Mouse (Mus musculus) heart, postnatal 0 days (tissue): Measurements from ENCODE around the gene Pold4. TPM values are rescaled to one million over a fixed set of nuclear protein-coding genes. Genes with fewer than 3 reads are reported as not detected.
A peak's percentile ranks its signal among the peaks of the same experiment; 100 is the strongest.

ENCODE experiments used
- ATAC-seq: fragments of 200-750 bp; cut with Nextera tagmentation; 2 replicates; pipeline ENCODE4 v1.8.0; 2017; ENCODE audit warnings: low read depth, moderate number of reproducible peaks, moderate library complexity; ENCODE audit not compliant: insufficient read depth
- DNase-seq: peaks from one replicate; pipeline ENCODE4 v3.0.0-alpha.2; 2016; ENCODE audit warnings: low spot score
- H3K27ac ChIP-seq: fragments of 300-500 bp; sonication (generic); 2 replicates; pipeline ENCODE4 v1.5.1; 2014; ENCODE audit warnings: low read depth, mild to moderate bottlenecking
- H3K27me3 ChIP-seq: fragments of 300-500 bp; sonication (generic); 2 replicates; pipeline ENCODE4 v1.6.1; 2014; ENCODE audit warnings: low read length, mixed read lengths; ENCODE audit not compliant: control insufficient read depth, insufficient read depth
- H3K36me3 ChIP-seq: fragments of 300-500 bp; sonication (generic); replicated peaks from 2 replicates; pipeline ENCODE4 v1.6.1; 2014; ENCODE audit warnings: low read length, mixed read lengths; ENCODE audit not compliant: control insufficient read depth, insufficient read depth
- H3K4me1 ChIP-seq: fragments of 300-500 bp; sonication (generic); 2 replicates; pipeline ENCODE4 v1.6.1; 2014; ENCODE audit warnings: antibody characterized with exemption; ENCODE audit not compliant: control insufficient read depth, insufficient read depth
- H3K4me2 ChIP-seq: fragments of 300-500 bp; sonication (generic); 2 replicates; pipeline ENCODE4 v1.6.1; 2014; ENCODE audit warnings: low read depth, mild to moderate bottlenecking, low read length, moderate library complexity
- H3K4me3 ChIP-seq: fragments of 300-500 bp; sonication (generic); 2 replicates; pipeline ENCODE4 v1.5.1; 2014; ENCODE audit warnings: low read depth, low read length
- H3K9ac ChIP-seq: fragments of 300-500 bp; sonication (generic); replicated peaks from 2 replicates; pipeline ENCODE4 v1.6.1; 2014; ENCODE audit warnings: low read depth, low read length, mixed read lengths
- H3K9me3 ChIP-seq: fragments of 300-500 bp; sonication (generic); replicated peaks from 2 replicates; pipeline ENCODE4 v1.6.1; 2016; ENCODE audit warnings: low read length; ENCODE audit not compliant: control insufficient read depth
- CTCF ChIP-seq: IDR thresholded peaks from 2 replicates; pipeline ENCODE4 v1.5.1; 2016; ENCODE audit warnings: antibody characterized with exemption, control low read depth, low read depth
- EP300 ChIP-seq: IDR thresholded peaks from 2 replicates; pipeline ENCODE4 v1.6.1; 2016; ENCODE audit warnings: antibody characterized with exemption, low read depth
- WGBS: fragments of 180-500 bp; shearing (Covaris S2); extraction: QIAGEN DNeasy Blood & Tissue Kit; methylation state at CpG from one replicate; pipeline ENCODE4 v1.1.7; 2014; 5-methylcytosine and 5-hydroxymethylcytosine counted together
- polyA plus RNA-seq: library from polyadenylated mRNA; unstranded; fragments of >200 nt; fragmentation: Nextera tagmentation; extraction: Ambion mirVana; gene quantifications from 2 replicates; pipeline ENCODE4 v1.2.1, GENCODE M21; 2015
- total RNA-seq: library from RNA; depleted of rRNA; stranded (reverse); fragments of >200 nt; gene quantifications from 2 replicates; pipeline ENCODE4 v1.2.3, GENCODE M21; 2014; ENCODE audit warnings: low replicate concordance

Pold4 gene
- total and polyA plus RNA-seq, 2 experiments from 2014 or later: 23.0 to 30.8 TPM

DNA sequence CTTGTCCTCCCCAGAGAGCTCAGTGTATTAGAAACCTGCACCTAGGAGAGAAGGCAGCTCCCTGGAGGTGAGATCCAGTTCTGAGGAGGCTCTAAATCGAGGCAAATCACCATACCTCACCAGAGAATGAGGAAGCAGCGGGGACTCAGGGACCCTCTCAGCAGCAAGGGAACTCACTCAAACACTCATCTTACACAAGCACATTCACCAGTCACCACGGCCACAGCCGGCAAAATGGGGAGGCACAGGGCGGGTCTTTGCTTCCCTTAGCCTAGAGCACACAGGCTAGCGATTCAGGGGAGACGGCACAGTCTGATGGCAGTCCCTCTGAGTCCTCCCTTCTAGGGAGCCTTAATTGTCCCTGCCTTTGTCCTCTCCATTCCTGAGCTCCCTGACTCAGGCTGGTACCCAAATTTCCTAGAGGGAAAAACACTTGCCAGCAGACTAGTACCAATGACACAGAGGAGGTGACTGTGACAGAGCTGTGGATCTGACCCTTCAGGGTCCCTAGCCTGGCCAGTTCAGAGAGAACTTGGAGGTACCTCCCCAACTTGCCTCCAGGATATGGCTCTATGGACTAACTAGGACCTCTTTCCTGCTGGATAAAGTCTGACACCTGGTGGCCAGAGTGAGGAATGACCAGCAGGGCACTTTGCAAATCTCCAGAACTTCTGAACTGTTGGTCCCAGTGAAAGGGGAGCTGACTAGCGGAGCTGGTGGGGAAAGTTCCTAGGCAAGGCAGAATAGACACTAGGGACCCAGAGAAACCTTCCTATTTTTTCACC lies 3.6 kb upstream of the Pold4 start:
- Histone ChIP-seq H3K4me1 (peaks cover 5% of the 10 kb centered on the region; the same call in 1 of the 2 replicates), H3K4me3 (no peak overlapping the region), H3K27ac (no peak overlapping the region), H3K4me2 (no peak overlapping the region), H3K36me3 (no peaks in the 10 kb centered on the region), H3K27me3 (no peaks in the 10 kb centered on the region), H3K9me3 (no peaks in the 10 kb centered on the region), H3K9ac (no peak overlapping the region)
- ATAC-seq (peak; percentile 31), DNase-seq (peak; percentile 92)
- TF ChIP-seq CTCF (peak; percentile 98), EP300 (no peak)
- 13% methylated on average over 8 of the region's 8 CpGs for WGBS

DNA sequence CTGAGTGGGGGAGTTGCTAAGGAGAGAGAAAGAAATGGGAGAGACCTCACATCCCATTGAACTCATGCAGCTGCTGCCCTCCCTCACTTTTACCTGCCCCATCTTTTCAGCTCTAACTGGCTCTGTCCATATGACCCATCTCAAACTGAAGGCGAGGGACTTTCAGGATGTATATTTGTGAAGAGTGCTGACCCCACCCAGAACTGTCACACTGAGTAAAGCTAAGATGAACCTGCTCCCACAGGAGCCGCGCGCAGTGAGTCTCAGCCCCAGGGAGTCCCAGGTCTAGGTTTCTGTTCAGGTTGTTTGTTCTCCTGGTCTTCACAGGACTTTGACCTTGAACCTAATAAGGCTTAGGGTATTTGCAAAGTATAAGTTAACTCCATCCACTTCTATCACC lies 2.8 kb upstream of the Pold4 start:
- Histone ChIP-seq H3K9me3 (no peaks in the 10 kb centered on the region), H3K4me1 (peaks cover 5% of the 10 kb centered on the region; the same call in 1 of the 2 replicates), H3K27me3 (no peaks in the 10 kb centered on the region), H3K36me3 (no peaks in the 10 kb centered on the region), H3K4me3 (no peak overlapping the region), H3K27ac (no peak overlapping the region), H3K4me2 (no peak overlapping the region), H3K9ac (no peak overlapping the region)
- no peak for ATAC-seq
- TF ChIP-seq EP300: no peak
- no peak for TF ChIP-seq CTCF
- WGBS: 72% methylated on average over 4 of the region's 4 CpGs
- DNase-seq: no peak

DNA sequence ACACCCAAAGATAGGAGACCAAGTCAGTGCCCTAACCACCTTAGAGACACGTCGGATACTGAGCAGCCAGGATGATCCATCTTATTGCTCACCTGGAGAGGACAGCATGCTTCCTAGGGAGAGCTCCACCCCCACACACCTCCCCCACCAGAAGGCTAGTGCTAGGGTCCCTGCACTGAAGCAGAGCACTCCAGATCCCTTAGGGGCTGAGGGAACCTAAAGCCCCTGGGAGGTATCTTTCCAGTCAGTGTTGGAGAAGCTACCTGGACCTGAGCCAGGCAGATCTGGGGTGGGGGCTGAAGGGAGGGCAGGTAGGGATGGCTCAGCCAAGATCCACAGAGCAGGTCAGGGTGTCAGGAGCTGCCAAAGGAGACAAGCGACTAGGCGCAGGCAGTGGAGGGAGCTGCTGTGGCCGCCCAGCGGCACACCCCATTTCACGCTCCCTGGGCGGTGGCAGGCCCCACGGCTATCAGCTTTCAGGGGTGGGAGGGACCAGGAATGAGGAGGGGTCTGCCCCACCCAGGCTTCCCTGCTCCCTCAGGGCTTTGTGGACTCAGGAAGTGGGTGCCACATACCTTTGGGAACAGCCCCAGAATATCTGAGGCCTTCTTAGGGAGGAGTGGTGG lies 2.1 kb upstream of the Pold4 start:
- Histone ChIP-seq H3K4me1 (peaks cover 5% of the 10 kb centered on the region; the same call in 1 of the 2 replicates), H3K4me3 (no peak overlapping the region), H3K27ac (no peak overlapping the region), H3K9ac (no peak overlapping the region), H3K27me3 (no peaks in the 10 kb centered on the region), H3K9me3 (no peaks in the 10 kb centered on the region), H3K4me2 (no peak overlapping the region), H3K36me3 (no peaks in the 10 kb centered on the region)
- WGBS: 57% methylated on average over 9 of the region's 9 CpGs
- no peak for TF ChIP-seq EP300
- TF ChIP-seq CTCF: no peak
- DNase-seq: no peak
- no peak for ATAC-seq

DNA sequence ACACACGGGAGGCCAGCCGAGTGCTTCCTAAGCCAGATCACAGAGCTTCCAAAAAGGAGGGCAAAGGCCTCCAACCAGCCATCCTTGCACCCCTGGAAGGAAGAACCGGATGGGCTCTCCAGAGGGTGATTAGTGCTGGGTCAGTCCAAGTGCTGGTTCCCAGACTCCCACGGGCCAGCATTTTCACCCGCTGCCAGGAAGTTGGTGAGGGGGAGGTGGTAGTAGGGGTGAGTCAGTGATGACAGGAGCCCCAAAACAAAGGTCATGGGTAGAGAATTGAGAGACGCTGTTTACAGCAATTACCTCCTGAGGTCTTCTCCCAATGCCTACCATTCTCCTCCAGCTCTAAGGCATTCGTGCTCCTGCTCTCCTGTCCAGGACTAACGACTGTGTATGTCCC lies 1.3 kb upstream of the Pold4 start:
- no peaks in the 10 kb centered on the region for H3K9me3 ChIP-seq
- no peak overlapping the region for H3K4me2 ChIP-seq
- H3K27me3 ChIP-seq: no peaks in the 10 kb centered on the region
- WGBS: 41% methylated on average over 8 of the region's 8 CpGs
- ATAC-seq (no peak), DNase-seq (no peak)
- H3K4me1 ChIP-seq: peaks cover 5% of the 10 kb centered on the region; the same call in 1 of the 2 replicates
- TF ChIP-seq EP300: no peak
- TF ChIP-seq CTCF: no peak
- H3K4me3 ChIP-seq: no peak overlapping the region
- no peak overlapping the region for H3K9ac ChIP-seq
- H3K36me3 ChIP-seq: no peaks in the 10 kb centered on the region
- peak overlapping the region; percentile 10 for H3K27ac ChIP-seq

DNA sequence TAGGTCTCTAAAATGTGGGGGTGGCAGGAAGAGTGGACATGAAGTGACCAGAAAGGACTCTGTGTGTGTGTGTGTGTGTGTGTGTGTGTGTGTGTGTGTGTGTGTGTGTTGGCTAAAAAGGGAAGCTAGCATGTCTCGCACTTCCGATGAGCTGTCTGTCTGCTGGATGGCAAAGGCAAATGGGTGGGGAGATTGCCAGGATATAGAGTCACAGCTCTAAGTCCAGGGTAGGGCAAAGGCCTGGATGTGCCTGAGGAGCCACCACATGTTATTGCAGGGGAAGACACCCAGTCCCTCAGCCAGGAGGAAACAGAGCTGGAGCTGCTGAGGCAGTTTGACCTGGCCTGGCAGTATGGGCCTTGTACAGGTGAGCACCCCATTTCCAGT lies 480 bp downstream of the Pold4 start:
- H3K9ac ChIP-seq: peak overlapping the region; percentile 59
- no peaks in the 10 kb centered on the region for H3K27me3 ChIP-seq
- H3K4me3 ChIP-seq: peak overlapping the region; percentile 60
- TF ChIP-seq CTCF: no peak
- TF ChIP-seq EP300: no peak
- H3K9me3 ChIP-seq: no peaks in the 10 kb centered on the region
- H3K4me1 ChIP-seq: peaks cover 5% of the 10 kb centered on the region; the same call in 1 of the 2 replicates
- peak overlapping the region; percentile 79 for H3K27ac ChIP-seq
- ATAC-seq (peak; percentile 17), DNase-seq (no peak)
- H3K4me2 ChIP-seq: peak overlapping the region; percentile 80
- 9% methylated on average over 2 of the region's 2 CpGs for WGBS
- no peaks in the 10 kb centered on the region for H3K36me3 ChIP-seq

DNA sequence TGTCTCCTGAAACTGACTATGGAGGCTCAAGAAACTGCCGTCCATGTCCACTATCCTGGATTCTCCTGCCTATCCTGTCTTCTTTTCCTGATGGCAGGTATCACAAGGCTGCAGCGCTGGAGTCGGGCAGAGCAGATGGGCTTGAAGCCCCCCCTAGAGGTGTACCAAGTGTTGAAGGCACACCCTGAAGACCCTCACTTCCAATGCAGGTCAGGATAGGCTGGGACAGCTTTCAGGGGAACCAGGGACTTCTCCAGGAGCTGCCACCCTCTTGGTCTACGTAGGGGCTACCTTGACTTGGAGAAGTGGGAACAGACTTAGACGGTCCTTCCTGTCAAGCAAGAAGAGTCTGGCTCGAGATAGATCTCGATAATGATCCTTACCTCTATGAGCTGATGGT lies 952 bp downstream of the Pold4 start:
- H3K36me3 ChIP-seq: no peaks in the 10 kb centered on the region
- peaks cover 5% of the 10 kb centered on the region; the same call in 1 of the 2 replicates for H3K4me1 ChIP-seq
- H3K9me3 ChIP-seq: no peaks in the 10 kb centered on the region
- peak overlapping the region; percentile 79 for H3K27ac ChIP-seq
- no peak for ATAC-seq
- no peaks in the 10 kb centered on the region for H3K27me3 ChIP-seq
- TF ChIP-seq CTCF (no peak; the same call in 1 of the 2 replicates), EP300 (no peak)
- H3K9ac ChIP-seq: no peak overlapping the region; the same call in 1 of the 2 replicates
- no peak for DNase-seq
- peak overlapping the region; percentile 80; the same call in 1 of the 2 replicates for H3K4me2 ChIP-seq
- 77% methylated on average over 7 of the region's 7 CpGs for WGBS
- H3K4me3 ChIP-seq: no peak overlapping the region
